In the genomic region with DNA sequence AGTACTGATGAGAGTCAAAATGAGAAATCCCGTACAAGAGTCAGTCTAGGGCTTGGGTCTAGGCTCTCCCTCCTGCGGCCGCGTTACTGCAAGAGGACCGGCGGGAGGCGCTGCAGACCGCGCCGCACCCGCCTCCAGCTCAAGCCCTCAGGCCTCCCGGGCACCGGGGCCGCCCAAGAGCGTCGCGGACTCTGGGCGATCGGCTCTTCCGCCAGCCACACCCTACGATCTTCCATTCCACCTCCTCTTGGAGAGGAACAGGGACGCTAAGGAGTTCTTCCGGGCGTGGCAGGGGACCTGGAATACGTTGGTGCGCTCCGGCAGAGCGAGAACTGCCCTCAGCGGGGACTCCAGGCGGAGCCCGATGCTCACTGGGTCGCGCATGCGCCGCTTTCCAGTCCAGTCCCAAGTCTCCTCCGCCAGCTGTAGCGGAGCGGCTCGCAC, we compare ENCODE assay signal across 8 mouse cellular contexts. TPM values are rescaled to one million over a fixed set of nuclear protein-coding genes. Genes with fewer than 3 reads are reported as not detected.
DNase-seq lines count a peak whose midpoint lies in the region; ATAC-seq and TF ChIP-seq lines count a peak whose summit lies in the region.

No protein-coding gene starts in this region.

- H3K4me2 ChIP-seq in heart, embryonic 14.5 days (ENCODE audit: low read length) = peak overlapping the region; percentile 76
- peak overlapping the region; percentile 63 for H3K4me2 ChIP-seq in kidney, postnatal 0 days (ENCODE audit: low read length)
- peak overlapping the region; percentile 67 for H3K4me2 ChIP-seq in liver, embryonic 12.5 days
- H3K4me2 ChIP-seq in myocyte (ENCODE audit: low read depth) = peak overlapping the region; percentile 2

- peaks cover 20% of the 10 kb centered on the region for H3K4me1 ChIP-seq in forebrain, embryonic 10.5 days
- H3K4me1 ChIP-seq in heart, embryonic 14.5 days (ENCODE audit: control insufficient read depth in 2 of 2, insufficient read depth in 2 of 2, low read length in 2 of 2) = peaks cover 2 to 4% of the 10 kb centered on the region in 2 experiments; a peak in 2 of 4 replicates
- peaks cover 4% of the 10 kb centered on the region for H3K4me1 ChIP-seq in kidney, postnatal 0 days (replicated peaks; ENCODE audit: insufficient read depth, low read length)
- 0 out of 2 replicates have a peak, but pooled peaks cover 5% of the 10 kb centered on the region for H3K4me1 ChIP-seq in liver, embryonic 12.5 days

- peak overlapping the region; percentile 63 for H3K4me3 ChIP-seq in forebrain, embryonic 10.5 days
- peak overlapping the region; percentile 61 to 74 for H3K4me3 ChIP-seq in heart, embryonic 14.5 days (ENCODE audit: control insufficient read depth in 1 of 2, insufficient read depth in 1 of 2, low read depth in 1 of 2, low read length in 2 of 2)
- H3K4me3 ChIP-seq in kidney, postnatal 0 days (replicated peaks; ENCODE audit: low read depth, low read length) = peak overlapping the region; percentile 47
- H3K4me3 ChIP-seq in liver, embryonic 12.5 days = peak overlapping the region; percentile 54
- H3K4me3 ChIP-seq in myocyte = no peak overlapping the region

- peak; percentile 76 for DNase-seq in layer of hippocampus, adult 11-12 months (ENCODE audit: low spot score)
- no peak for DNase-seq in layer of hippocampus, adult 9-10 months (ENCODE audit: low spot score)
- peak; percentile 77 for DNase-seq in forebrain, embryonic 10.5 days (ENCODE audit: extremely low spot score, low spot score)
- DNase-seq in kidney, postnatal 0 days (ENCODE audit: low spot score) = peak; percentile 90
- DNase-seq in spleen, postnatal 4 days (ENCODE audit: low spot score in 2 of 2) = peak; percentile 31 to 78

- no peaks in the 10 kb centered on the region for H3K36me3 ChIP-seq in forebrain, embryonic 10.5 days (replicated peaks)
- no peaks in the 10 kb centered on the region for H3K36me3 ChIP-seq in heart, embryonic 14.5 days (ENCODE audit: control insufficient read depth, insufficient read depth, low read length)
- no peaks in the 10 kb centered on the region for H3K36me3 ChIP-seq in kidney, postnatal 0 days (ENCODE audit: insufficient read depth, low read length)
- no peaks in the 10 kb centered on the region for H3K36me3 ChIP-seq in liver, embryonic 12.5 days
- H3K36me3 ChIP-seq in myocyte (ENCODE audit: control insufficient read depth, insufficient read depth) = no peaks in the 10 kb centered on the region

- TF ChIP-seq POLR2A in myocyte (IDR thresholded peaks at IDR 0.05; ENCODE audit: insufficient read length, low read depth) = no peak

- peak overlapping the region; percentile 89 for H3K27ac ChIP-seq in forebrain, embryonic 10.5 days
- no peak overlapping the region; a peak in 2 of 4 replicates for H3K27ac ChIP-seq in heart, embryonic 14.5 days (replicated peaks in 1 of 2; ENCODE audit: control insufficient read depth in 1 of 2, insufficient read depth in 1 of 2, low read depth in 2 of 2, low read length in 2 of 2)
- no peak overlapping the region for H3K27ac ChIP-seq in kidney, postnatal 0 days
- no peak overlapping the region for H3K27ac ChIP-seq in liver, embryonic 12.5 days

- H3K9me3 ChIP-seq in forebrain, embryonic 10.5 days = no peaks in the 10 kb centered on the region
- no peaks in the 10 kb centered on the region for H3K9me3 ChIP-seq in heart, embryonic 14.5 days (ENCODE audit: control insufficient read depth, low read length)
- H3K9me3 ChIP-seq in kidney, postnatal 0 days (replicated peaks; ENCODE audit: low read length) = no peaks in the 10 kb centered on the region
- no peaks in the 10 kb centered on the region for H3K9me3 ChIP-seq in liver, embryonic 12.5 days (replicated peaks)

- no peak overlapping the region for H3ac ChIP-seq in myocyte (ENCODE audit: control insufficient read depth, insufficient read length)

- TF ChIP-seq CTCF in kidney, postnatal 0 days (IDR thresholded peaks at IDR 0.05; ENCODE audit: low read depth) = peak; percentile 89

- ATAC-seq in heart, embryonic 14.5 days (ENCODE audit: insufficient number of reproducible peaks, insufficient read depth, low FRiP score, low read depth) = peak; percentile 91
- ATAC-seq in kidney, postnatal 0 days (replicated peaks; ENCODE audit: low FRiP score, low read depth) = peak; percentile 97
- ATAC-seq in liver, embryonic 12.5 days = peak; percentile 68

- H3K9ac ChIP-seq in heart, embryonic 14.5 days (ENCODE audit: low read length) = peak overlapping the region; percentile 80
- peak overlapping the region; percentile 61 for H3K9ac ChIP-seq in kidney, postnatal 0 days (ENCODE audit: low read depth, low read length)
- H3K9ac ChIP-seq in liver, embryonic 12.5 days = peak overlapping the region; percentile 48

- no peaks in the 10 kb centered on the region for H3K79me2 ChIP-seq in myocyte (ENCODE audit: control insufficient read depth, insufficient read depth)

- whole genome bisulfite sequencing in forebrain, embryonic 10.5 days = under 1% methylated on average over 39 of the region's 39 CpGs
- under 1% methylated on average over 39 of the region's 39 CpGs for WGBS in heart, embryonic 14.5 days
- WGBS in kidney, postnatal 0 days = under 1% methylated on average over 38 of the region's 39 CpGs
- WGBS in liver, embryonic 12.5 days (ENCODE audit: insufficient replicate concordance) = 2% methylated on average over 39 of the region's 39 CpGs

- peaks cover 36% of the 10 kb centered on the region for H3K27me3 ChIP-seq in forebrain, embryonic 10.5 days (ENCODE audit: poor library complexity, severe bottlenecking)
- H3K27me3 ChIP-seq in heart, embryonic 14.5 days (ENCODE audit: control insufficient read depth, insufficient read depth, low read length) = peaks cover 8% of the 10 kb centered on the region; the same call in 1 of the 2 replicates
- no peaks in the 10 kb centered on the region for H3K27me3 ChIP-seq in kidney, postnatal 0 days (ENCODE audit: insufficient read depth, low read length)
- H3K27me3 ChIP-seq in liver, embryonic 12.5 days (replicated peaks) = peaks cover 46% of the 10 kb centered on the region
- H3K27me3 ChIP-seq in myocyte (ENCODE audit: control insufficient read depth, insufficient read depth, insufficient read length) = no peaks in the 10 kb centered on the region

TF ChIP-seq in myocyte, 11 proteins besides CTCF, POLR2A, EP300 and RAD21:
- TF ChIP-seq SRF (IDR thresholded peaks at IDR 0.05; ENCODE audit: control insufficient read depth, insufficient read length, low read depth) (no peak), POLR2AphosphoS2 (IDR thresholded peaks at IDR 0.05; ENCODE audit: insufficient read length, low read depth) (no peak), E2F4 (IDR thresholded peaks at IDR 0.05; ENCODE audit: insufficient read depth) (no peak), MAX (IDR thresholded peaks at IDR 0.05; ENCODE audit: low read depth) (no peak), MYOD1 (IDR thresholded peaks at IDR 0.05; ENCODE audit: control insufficient read depth in 1 of 3, insufficient read length in 2 of 3, low read depth in 2 of 3) (no peak), CEBPB (IDR thresholded peaks at IDR 0.05; ENCODE audit: insufficient read depth, poor library complexity, severe bottlenecking) (no peak), TCF12 (IDR thresholded peaks at IDR 0.05; ENCODE audit: insufficient read depth, poor library complexity, severe bottlenecking) (no peak), USF1 (IDR thresholded peaks at IDR 0.05; ENCODE audit: low read depth) (no peak), REST (IDR thresholded peaks at IDR 0.05; ENCODE audit: insufficient read depth, insufficient read length) (no peak), MYOG (IDR thresholded peaks at IDR 0.05; ENCODE audit: control insufficient read depth in 1 of 3, insufficient read depth in 1 of 3, insufficient read length in 2 of 3, low read depth in 2 of 3) (no peak), TCF3 (IDR thresholded peaks at IDR 0.05; ENCODE audit: insufficient read length, low read depth) (no peak)

RNA-seq across cellular contexts. Expression of a gene that starts 17.5 kb away (rescaled TPM):
- 0.80 and 0.83 TPM in 2 replicates for polyA plus RNA-seq in forebrain, embryonic 10.5 days (2016; fragmentation: Nextera tagmentation; extraction: Ambion mirVana)
- polyA plus RNA-seq in heart, embryonic 14.5 days (2014; fragmentation: Nextera tagmentation; extraction: Ambion mirVana) = 4.0 and 4.2 TPM in 2 replicates
- 6.6 and 7.3 TPM in 2 replicates for polyA plus RNA-seq in kidney, postnatal 0 days (2015; fragmentation: Nextera tagmentation; extraction: Ambion mirVana)
- 0.58 and 0.59 TPM in 2 replicates for polyA plus RNA-seq in liver, embryonic 12.5 days (2016; fragmentation: Nextera tagmentation; extraction: Ambion mirVana)
- polyA plus RNA-seq in myocyte (2012; fragmentation: generic; extraction: Trizol) = 84.3 TPM

Comparison
In these comparisons a context has a peak if more than half of its experiments do, and no peak if none do; other contexts are left out.
1. H3K4me2 ChIP-seq: peak in every context shown above with its lines; median percentile 76 in heart, embryonic 14.5 days; 67 in liver, embryonic 12.5 days; 63 in kidney, postnatal 0 days; 2 in myocyte.
2. RNA of a gene that starts 17.5 kb away (polyA plus RNA-seq): 84.3 TPM in myocyte (single experiment); 6.6 to 7.3 TPM in kidney, postnatal 0 days, 4.0 to 4.2 TPM in heart, embryonic 14.5 days, 0.80 to 0.83 TPM in forebrain, embryonic 10.5 days and 0.58 to 0.59 TPM in liver, embryonic 12.5 days; every median in the first group is over 10 times any median in the second.
3. Peak in every context shown above with its lines, with median percentiles within 50 percentile points of each other: ATAC-seq and H3K9ac ChIP-seq.